Mouse (Mus musculus): Measurements from ENCODE around the gene Rims4. TPM values are rescaled to one million over a fixed set of nuclear protein-coding genes. Genes with fewer than 3 reads are reported as not detected.

The Rims4 gene
- polyA plus RNA-seq (2015; fragmentation: Nextera tagmentation; extraction: Ambion mirVana): 0.13 and 0.15 TPM in 2 replicates

DNA sequence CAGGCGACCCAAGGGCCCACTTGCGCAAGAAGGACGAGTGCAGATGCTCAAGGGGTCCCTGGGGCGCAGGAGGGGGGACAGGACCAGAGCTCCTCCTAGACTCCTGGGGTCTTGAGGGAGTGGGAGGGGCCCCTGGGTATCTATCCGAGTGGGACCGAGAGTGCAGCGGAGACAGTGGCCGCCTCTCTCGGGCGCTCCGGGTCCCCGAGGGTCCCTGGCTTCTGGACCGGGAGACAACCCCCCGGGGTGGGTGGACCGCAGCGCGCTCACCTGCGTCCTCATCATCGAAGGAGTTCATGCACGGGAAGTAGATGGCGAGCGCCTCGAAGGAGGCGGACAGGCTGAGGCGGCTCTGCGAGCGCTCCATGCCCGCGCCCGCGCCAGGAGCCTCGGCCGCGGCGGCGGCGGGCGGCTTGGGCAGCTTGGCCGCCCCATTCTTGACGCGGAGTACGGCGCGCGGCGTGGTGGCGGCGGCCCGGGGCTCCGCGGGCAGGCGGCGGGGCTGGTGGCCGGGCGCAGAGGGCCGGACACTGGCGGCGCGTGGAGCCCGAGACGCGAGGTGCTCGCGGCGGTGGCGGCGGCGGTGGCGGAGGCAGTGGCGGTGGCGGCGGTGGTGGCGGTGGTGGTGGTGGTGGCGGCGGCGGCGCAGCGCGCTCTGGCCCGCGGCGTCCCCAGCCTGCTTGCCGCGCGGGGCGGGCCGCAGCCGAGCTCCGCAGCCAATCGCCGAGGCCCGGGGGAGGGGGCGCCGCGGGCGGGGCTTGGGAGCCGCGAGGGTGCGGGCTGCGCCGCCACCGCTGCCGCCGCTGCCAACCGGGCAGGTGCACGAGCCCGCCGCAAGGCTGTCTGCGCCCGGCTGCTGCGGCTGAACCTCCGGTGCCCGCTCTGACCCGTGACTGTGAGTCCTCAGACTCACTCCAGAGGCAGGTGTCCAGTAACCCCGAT is at the start of gene Rims4:
TSS of gene Rims4 (minus strand) at position 367 of the 942 bp plus-strand sequence.
- WGBS (ENCODE audit: insufficient replicate concordance): 3% methylated on average over 60 of the region's 115 CpGs
- Histone ChIP-seq H3K27ac (no peak within 1 kb of the TSS), H3K9ac (no peak within 1 kb of the TSS), H3K9me3 (replicated peaks) (no peaks in the 10 kb centered on the region), H3K4me1 (replicated peaks) (no peaks in the 10 kb centered on the region), H3K4me2 (peak within 1 kb of the TSS; percentile 64), H3K4me3 (replicated peaks) (peak within 1 kb of the TSS; percentile 50), H3K36me3 (no peaks in the 10 kb centered on the region), H3K27me3 (peaks cover 80% of the 10 kb centered on the region)
- ATAC-seq (ENCODE audit: low read depth) (no peak), DNase-seq (no peak)

DNA sequence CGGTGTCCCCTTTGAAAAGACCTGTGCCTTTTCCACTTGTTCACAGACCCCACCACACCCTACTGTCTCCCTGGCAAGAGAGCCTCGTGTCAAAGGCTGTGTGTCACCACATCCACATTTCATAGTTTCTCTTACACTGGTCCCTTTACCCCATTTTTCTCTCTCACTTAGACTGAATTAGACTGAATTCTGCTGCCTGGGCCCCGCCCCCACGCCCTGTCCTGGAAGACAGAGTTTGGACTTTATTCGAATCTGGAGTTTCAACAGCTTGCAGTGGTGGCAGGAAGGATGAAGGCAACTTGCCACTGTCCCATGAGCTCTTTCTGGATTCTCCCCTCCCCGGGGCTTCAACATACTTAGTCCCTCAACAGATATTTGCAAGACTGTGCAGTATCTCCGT is 47.2 kb upstream of the Rims4 start:
- Histone ChIP-seq H3K4me3 (replicated peaks) (no peak overlapping the region), H3K4me1 (replicated peaks) (no peaks in the 10 kb centered on the region), H3K9me3 (replicated peaks) (no peaks in the 10 kb centered on the region), H3K36me3 (no peaks in the 10 kb centered on the region), H3K27me3 (no peaks in the 10 kb centered on the region), H3K9ac (no peak overlapping the region), H3K4me2 (no peak overlapping the region), H3K27ac (no peak overlapping the region)
- DNase-seq (no peak), ATAC-seq (ENCODE audit: low read depth) (no peak)
- 46% methylated on average over 7 of the region's 7 CpGs for WGBS (ENCODE audit: insufficient replicate concordance)

DNA sequence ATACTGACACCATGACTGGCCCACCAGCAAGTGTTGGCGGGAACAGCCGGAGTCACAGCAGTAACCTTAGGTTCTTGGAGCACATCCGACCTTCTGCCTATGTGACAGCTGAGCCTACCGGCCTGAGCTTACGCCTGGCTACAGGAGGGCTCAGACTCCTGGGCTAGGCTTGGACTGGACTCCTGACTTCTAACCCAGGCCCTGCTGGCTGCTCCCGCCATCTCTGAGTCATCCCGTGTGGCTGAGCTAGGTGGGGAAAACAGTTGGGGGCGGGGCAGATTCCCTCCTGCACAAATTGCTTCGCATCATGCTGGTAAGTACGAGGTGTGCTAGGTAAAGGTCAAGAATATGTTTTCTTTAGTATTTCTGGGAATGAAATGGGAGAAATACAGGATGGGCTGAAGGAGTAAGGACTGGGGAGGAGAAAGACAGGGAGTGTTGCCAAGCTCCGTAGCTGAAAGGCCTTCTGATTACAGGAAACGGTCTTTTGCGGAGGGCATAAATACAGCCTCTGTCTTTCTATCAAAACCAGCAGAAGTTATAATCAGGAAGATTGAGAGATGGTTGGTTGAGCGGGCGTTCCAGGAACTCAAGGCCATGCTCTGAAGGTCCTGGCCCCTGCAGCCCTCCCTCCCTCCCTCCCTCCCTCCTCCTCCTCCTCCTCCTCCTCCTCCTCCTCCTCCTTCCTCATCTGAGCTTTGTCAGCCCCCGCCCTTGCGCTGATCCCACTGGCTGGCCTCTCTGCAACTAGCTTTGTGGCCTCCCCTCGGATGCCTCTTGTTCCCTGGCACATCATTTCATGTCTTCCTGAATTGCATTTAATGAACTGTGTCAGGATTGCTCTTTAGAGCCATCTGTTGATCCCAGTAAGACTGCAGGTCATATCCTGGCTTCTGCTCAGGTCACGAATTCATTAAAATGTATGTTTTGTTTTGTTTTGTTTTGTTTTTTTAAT is 46.4 kb upstream of the Rims4 start:
- no peak overlapping the region for H3K4me3 ChIP-seq (replicated peaks)
- no peaks in the 10 kb centered on the region for H3K9me3 ChIP-seq (replicated peaks)
- H3K27ac ChIP-seq: no peak overlapping the region
- no peaks in the 10 kb centered on the region for H3K36me3 ChIP-seq
- H3K4me1 ChIP-seq (replicated peaks): no peaks in the 10 kb centered on the region
- ATAC-seq (ENCODE audit: low read depth) (no peak), DNase-seq (no peak)
- 62% methylated on average over 17 of the region's 19 CpGs for WGBS (ENCODE audit: insufficient replicate concordance)
- H3K27me3 ChIP-seq: no peaks in the 10 kb centered on the region
- no peak overlapping the region for H3K4me2 ChIP-seq
- H3K9ac ChIP-seq: no peak overlapping the region

DNA sequence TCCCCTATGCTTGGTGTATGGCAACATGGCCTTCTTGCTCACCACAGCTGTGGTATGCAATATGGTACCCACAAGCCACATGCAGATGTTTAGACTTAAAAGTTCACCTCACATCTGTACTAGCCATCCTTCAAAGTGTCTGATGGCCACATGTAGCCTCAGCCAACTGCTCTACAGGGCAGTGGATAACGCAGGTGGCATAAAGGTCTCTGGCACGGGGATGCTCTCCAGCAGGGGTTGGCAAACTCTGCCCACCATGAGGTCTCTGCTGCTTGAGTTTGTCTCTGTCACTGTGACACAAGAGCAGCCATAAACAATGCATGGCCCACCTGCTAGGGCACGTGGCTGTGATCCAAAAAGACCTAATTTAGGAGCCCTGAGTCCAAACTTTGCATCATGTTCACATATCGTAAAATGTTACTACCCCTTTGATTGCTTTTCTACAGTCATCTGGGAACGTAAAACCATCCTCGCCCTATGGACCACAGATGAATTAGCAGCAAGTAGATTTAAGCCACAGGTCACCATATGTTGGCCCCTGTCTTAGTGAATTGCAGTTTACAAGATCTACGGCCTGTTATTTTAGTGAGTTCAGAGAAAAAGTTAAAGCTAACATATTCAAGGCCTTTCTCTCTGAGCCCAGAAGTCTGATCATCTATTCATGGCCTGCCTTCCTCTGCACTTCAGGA is 35.3 kb upstream of the Rims4 start:
- Histone ChIP-seq H3K9ac (no peak overlapping the region), H3K27me3 (no peaks in the 10 kb centered on the region), H3K36me3 (no peaks in the 10 kb centered on the region), H3K4me2 (no peak overlapping the region), H3K27ac (no peak overlapping the region), H3K9me3 (replicated peaks) (no peaks in the 10 kb centered on the region), H3K4me3 (replicated peaks) (no peak overlapping the region), H3K4me1 (replicated peaks) (no peaks in the 10 kb centered on the region)
- ATAC-seq (ENCODE audit: low read depth): no peak
- DNase-seq: no peak
- whole genome bisulfite sequencing (ENCODE audit: insufficient replicate concordance): 58% methylated on average over 7 of the region's 7 CpGs

DNA sequence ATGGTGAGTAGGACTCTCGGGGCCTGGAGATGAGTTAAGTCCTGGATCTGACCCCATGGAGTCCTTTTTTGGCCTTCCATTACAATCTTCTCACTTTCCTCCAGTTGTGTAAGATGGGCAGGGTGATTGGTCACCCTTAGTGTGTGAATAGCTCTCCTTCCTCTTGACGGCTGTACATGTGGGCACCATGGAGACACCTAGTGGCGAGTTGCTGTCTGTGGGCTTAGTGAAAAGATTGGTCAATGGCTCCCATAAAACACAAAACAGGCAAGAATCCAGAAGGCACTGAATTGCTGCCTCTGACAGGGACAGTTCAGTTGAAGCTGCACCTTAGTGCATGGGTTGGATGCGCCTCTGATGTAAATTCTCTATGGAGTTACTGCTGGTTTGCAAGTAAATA is 33.3 kb upstream of the Rims4 start:
- Histone ChIP-seq H3K4me1 (replicated peaks) (no peaks in the 10 kb centered on the region), H3K9ac (no peak overlapping the region), H3K27me3 (no peaks in the 10 kb centered on the region), H3K9me3 (replicated peaks) (no peaks in the 10 kb centered on the region), H3K4me2 (no peak overlapping the region), H3K36me3 (no peaks in the 10 kb centered on the region), H3K27ac (no peak overlapping the region), H3K4me3 (replicated peaks) (no peak overlapping the region)
- DNase-seq: no peak
- WGBS (ENCODE audit: insufficient replicate concordance): 15% methylated on average over 4 of the region's 4 CpGs
- ATAC-seq (ENCODE audit: low read depth): no peak

DNA sequence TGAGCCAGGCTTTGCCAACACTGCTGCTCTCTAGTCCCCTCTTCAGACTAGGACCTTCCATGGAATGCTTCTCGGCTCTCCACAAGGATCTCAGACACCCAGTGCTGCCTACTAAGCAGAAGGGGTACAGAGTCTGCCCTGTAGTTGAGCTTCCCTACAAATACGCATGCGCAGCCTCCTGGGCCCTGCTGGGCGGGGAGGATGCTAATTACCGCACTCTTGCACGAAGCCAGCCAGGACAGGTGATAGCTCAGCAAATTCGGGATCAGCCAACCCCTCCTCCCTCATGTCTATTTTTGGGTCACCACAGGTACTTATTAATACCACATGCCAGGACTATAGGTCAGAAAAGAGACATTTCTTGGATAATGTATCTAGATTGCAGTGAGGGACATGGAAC is 29.5 kb upstream of the Rims4 start:
- H3K4me2 ChIP-seq: no peak overlapping the region
- DNase-seq (no peak), ATAC-seq (ENCODE audit: low read depth) (no peak)
- 59% methylated on average over 7 of the region's 7 CpGs for WGBS (ENCODE audit: insufficient replicate concordance)
- H3K4me3 ChIP-seq (replicated peaks): no peak overlapping the region
- no peaks in the 10 kb centered on the region for H3K4me1 ChIP-seq (replicated peaks)
- H3K27ac ChIP-seq: no peak overlapping the region
- no peaks in the 10 kb centered on the region for H3K27me3 ChIP-seq
- H3K36me3 ChIP-seq: no peaks in the 10 kb centered on the region
- no peaks in the 10 kb centered on the region for H3K9me3 ChIP-seq (replicated peaks)
- H3K9ac ChIP-seq: no peak overlapping the region

DNA sequence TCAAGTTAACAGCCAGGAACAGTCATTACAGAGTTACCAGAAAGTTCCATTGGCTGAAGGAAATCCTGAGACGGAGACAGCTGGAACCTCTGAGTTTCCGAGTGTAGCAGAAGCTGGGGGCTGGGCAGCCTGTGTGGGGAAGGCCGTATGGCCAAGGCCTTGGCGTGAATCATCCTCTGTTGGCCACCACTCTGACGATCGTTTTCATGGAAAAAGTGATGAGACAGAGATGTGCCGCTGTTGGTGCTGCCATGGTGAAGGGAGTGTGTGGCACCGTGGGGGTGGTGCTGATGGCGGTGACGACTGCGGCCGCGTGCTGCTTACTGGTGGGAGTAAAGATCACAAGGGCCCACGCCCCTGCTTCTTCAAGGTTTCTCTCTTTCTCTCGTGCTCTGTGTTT is 27.7 kb upstream of the Rims4 start:
- Histone ChIP-seq H3K36me3 (no peaks in the 10 kb centered on the region), H3K9me3 (replicated peaks) (no peaks in the 10 kb centered on the region), H3K4me3 (replicated peaks) (no peak overlapping the region), H3K27me3 (no peaks in the 10 kb centered on the region), H3K4me2 (no peak overlapping the region), H3K9ac (no peak overlapping the region), H3K27ac (no peak overlapping the region), H3K4me1 (replicated peaks) (no peaks in the 10 kb centered on the region)
- 66% methylated on average over 15 of the region's 15 CpGs for WGBS (ENCODE audit: insufficient replicate concordance)
- DNase-seq (no peak), ATAC-seq (ENCODE audit: low read depth) (no peak)

DNA sequence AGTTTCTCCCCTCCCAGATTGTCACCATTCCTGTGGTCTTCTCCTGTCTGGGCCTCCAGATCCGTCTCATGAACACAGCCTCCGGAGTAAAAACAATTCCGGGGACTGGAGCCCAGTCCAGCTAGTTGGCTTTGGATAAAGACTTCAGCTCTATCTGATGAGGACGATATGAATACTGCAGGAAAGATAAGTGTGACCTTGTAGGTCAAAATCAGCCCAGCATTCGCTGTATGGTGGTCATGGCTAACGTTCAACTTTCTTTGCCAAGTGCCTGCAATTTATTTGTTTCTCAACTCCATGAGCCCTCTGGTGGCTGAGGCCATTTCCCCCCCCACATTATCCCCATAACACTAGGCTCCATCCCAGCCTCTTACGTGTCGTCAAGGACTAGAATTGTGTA is 26.0 kb upstream of the Rims4 start:
- Histone ChIP-seq H3K9ac (no peak overlapping the region), H3K4me2 (no peak overlapping the region), H3K9me3 (replicated peaks) (no peaks in the 10 kb centered on the region), H3K27ac (no peak overlapping the region), H3K4me3 (replicated peaks) (no peak overlapping the region), H3K4me1 (replicated peaks) (no peaks in the 10 kb centered on the region), H3K27me3 (0 out of 2 replicates have a peak, but pooled peaks cover 2% of the 10 kb centered on the region), H3K36me3 (no peaks in the 10 kb centered on the region)
- 66% methylated on average over 8 of the region's 8 CpGs for WGBS (ENCODE audit: insufficient replicate concordance)
- no peak for ATAC-seq (ENCODE audit: low read depth)
- DNase-seq: no peak

DNA sequence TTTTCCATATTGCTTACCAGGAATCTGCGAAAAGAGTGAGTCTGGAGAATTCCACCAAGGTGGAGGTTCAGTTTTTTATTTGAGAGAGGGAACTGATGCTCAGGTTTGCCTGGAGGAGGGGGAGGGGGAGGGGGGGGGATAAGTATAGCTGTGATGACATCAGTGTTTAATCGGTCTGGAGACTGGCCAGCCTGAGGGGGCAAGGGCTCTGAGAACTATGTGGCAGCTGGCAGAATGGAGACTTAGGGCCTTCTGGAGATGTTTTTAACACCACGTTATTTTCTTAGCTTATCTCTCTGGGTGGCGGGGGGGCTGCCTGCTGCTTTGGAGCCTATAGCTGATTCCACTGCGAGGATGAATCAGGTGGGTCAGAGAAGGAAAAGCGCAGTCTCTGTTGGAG is 24.6 kb upstream of the Rims4 start:
- Histone ChIP-seq H3K4me3 (replicated peaks) (no peak overlapping the region), H3K9ac (no peak overlapping the region), H3K9me3 (replicated peaks) (no peaks in the 10 kb centered on the region), H3K27me3 (0 out of 2 replicates have a peak, but pooled peaks cover 4% of the 10 kb centered on the region), H3K27ac (no peak overlapping the region), H3K36me3 (no peaks in the 10 kb centered on the region), H3K4me2 (no peak overlapping the region), H3K4me1 (replicated peaks) (no peaks in the 10 kb centered on the region)
- WGBS (ENCODE audit: insufficient replicate concordance): 57% methylated on average over 6 of the region's 6 CpGs
- ATAC-seq (ENCODE audit: low read depth): no peak
- no peak for DNase-seq

DNA sequence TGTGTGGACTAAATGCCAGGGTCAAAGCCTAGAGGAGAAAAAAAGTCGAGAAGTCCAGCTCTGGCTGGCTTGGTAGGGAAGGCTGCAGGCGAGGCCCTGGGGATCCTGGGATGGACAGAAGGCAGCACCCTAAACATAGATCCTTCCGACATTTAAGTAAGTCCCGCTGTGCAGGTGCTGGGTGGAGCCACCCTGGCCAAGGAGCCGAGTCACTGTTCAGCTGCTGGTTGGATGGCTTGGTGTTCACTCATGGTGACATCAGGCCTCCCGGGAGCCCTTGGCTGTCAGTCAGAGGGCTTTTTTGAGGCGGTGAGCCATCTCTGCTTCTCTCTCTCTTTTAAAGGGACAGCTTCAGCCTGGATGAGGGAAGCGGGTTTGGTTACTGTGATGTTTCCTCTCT is 21.0 kb upstream of the Rims4 start:
- Histone ChIP-seq H3K4me1 (replicated peaks) (no peaks in the 10 kb centered on the region), H3K36me3 (no peaks in the 10 kb centered on the region), H3K9me3 (replicated peaks) (no peaks in the 10 kb centered on the region), H3K27ac (no peak overlapping the region), H3K27me3 (0 out of 2 replicates have a peak, but pooled peaks cover 6% of the 10 kb centered on the region), H3K9ac (no peak overlapping the region), H3K4me2 (no peak overlapping the region), H3K4me3 (replicated peaks) (no peak overlapping the region)
- ATAC-seq (ENCODE audit: low read depth) (no peak), DNase-seq (no peak)
- WGBS (ENCODE audit: insufficient replicate concordance): 30% methylated on average over 8 of the region's 8 CpGs

DNA sequence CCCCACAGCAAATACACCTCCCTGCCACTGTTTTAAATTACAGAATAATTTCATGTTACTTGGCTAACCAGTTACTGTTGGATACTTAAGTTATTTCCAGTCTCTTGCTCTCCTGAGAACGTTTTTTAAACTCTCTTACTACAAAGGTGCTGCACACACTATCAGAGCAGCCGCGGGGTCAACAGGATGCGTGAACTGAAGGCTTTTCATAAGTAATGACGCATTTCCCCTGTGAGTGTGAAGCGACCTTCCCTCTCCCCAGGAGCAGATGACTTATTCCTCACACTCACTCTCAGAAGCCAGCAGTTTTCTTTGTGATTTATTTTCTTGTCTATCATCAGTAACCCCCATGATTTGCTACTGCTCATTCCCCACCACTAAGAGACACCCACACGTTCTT is 13.7 kb upstream of the Rims4 start:
- no peak overlapping the region for H3K27ac ChIP-seq
- whole genome bisulfite sequencing (ENCODE audit: insufficient replicate concordance): 39% methylated on average over 7 of the region's 7 CpGs
- H3K27me3 ChIP-seq: 0 out of 2 replicates have a peak, but pooled peaks cover 3% of the 10 kb centered on the region
- no peak overlapping the region for H3K4me3 ChIP-seq (replicated peaks)
- no peak overlapping the region for H3K4me2 ChIP-seq
- no peak overlapping the region for H3K9ac ChIP-seq
- no peaks in the 10 kb centered on the region for H3K36me3 ChIP-seq
- no peaks in the 10 kb centered on the region for H3K9me3 ChIP-seq (replicated peaks)
- no peaks in the 10 kb centered on the region for H3K4me1 ChIP-seq (replicated peaks)
- ATAC-seq (ENCODE audit: low read depth) (no peak), DNase-seq (no peak)

Data from liver, embryonic 13.5 days (tissue).